Mouse (Mus musculus): ENCODE measurements at regions not wholly inside any gene's neighbourhood (a gene's known extent, or its start where the extent isn't known, plus 50 kb on each side); places are given as distances from the start of the nearest gene placed in this dataset.

- Histone ChIP-seq H3K4me3 (ENCODE audit: low read depth, low read length) (no peak overlapping the region), H3K4me2 (ENCODE audit: low read depth, low read length, severe bottlenecking) (no peak overlapping the region), H3K9me3 (ENCODE audit: control insufficient read depth, low read length) (no peaks in the 10 kb centered on the region), H3K36me3 (ENCODE audit: control insufficient read depth, insufficient read depth, low read length) (no peaks in the 10 kb centered on the region), H3K4me1 (replicated peaks; ENCODE audit: control insufficient read depth, insufficient read depth, low read length) (no peaks in the 10 kb centered on the region), H3K27me3 (ENCODE audit: control insufficient read depth, insufficient read depth, low read length) (no peaks in the 10 kb centered on the region), H3K9ac (ENCODE audit: low read length) (no peak overlapping the region), H3K27ac (ENCODE audit: low read depth, low read length) (no peak overlapping the region)
- ATAC-seq (replicated peaks; ENCODE audit: low FRiP score) (no peak), DNase-seq (ENCODE audit: low spot score) (no peak)
- 71% methylated on average over 6 of the region's 6 CpGs for WGBS
Observed at GRCm38 (mm10) chr11:10689917-10690316, 424.1 kb upstream of the Vwc2 start.

- WGBS = 93% methylated on average over 1 of the region's 1 CpGs
- Histone ChIP-seq H3K9ac (ENCODE audit: low read length) (no peak overlapping the region), H3K4me1 (replicated peaks; ENCODE audit: control insufficient read depth, insufficient read depth, low read length) (no peaks in the 10 kb centered on the region), H3K4me2 (ENCODE audit: low read depth, low read length, severe bottlenecking) (no peak overlapping the region), H3K27ac (ENCODE audit: low read depth, low read length) (no peak overlapping the region), H3K36me3 (ENCODE audit: control insufficient read depth, insufficient read depth, low read length) (no peaks in the 10 kb centered on the region), H3K27me3 (ENCODE audit: control insufficient read depth, insufficient read depth, low read length) (no peaks in the 10 kb centered on the region), H3K4me3 (ENCODE audit: low read depth, low read length) (no peak overlapping the region), H3K9me3 (ENCODE audit: control insufficient read depth, low read length) (no peaks in the 10 kb centered on the region)
- no peak for ATAC-seq (replicated peaks; ENCODE audit: low FRiP score)
- DNase-seq (ENCODE audit: low spot score) = no peak
Observed at GRCm38 (mm10) chr11:10724991-10725390, 389.0 kb upstream of the Vwc2 start.

GRCm38 (mm10) chr11:10728818-10729549, 385.0 kb upstream of the Vwc2 start:
- WGBS = 91% methylated on average over 8 of the region's 8 CpGs
- no peak overlapping the region for H3K27ac ChIP-seq (ENCODE audit: low read depth, low read length)
- DNase-seq (ENCODE audit: low spot score) (no peak), ATAC-seq (replicated peaks; ENCODE audit: low FRiP score) (peak; percentile 63)
- H3K9me3 ChIP-seq (ENCODE audit: control insufficient read depth, low read length) = no peaks in the 10 kb centered on the region
- no peak overlapping the region for H3K4me2 ChIP-seq (ENCODE audit: low read depth, low read length, severe bottlenecking)
- H3K9ac ChIP-seq (ENCODE audit: low read length) = no peak overlapping the region
- H3K27me3 ChIP-seq (ENCODE audit: control insufficient read depth, insufficient read depth, low read length) = no peaks in the 10 kb centered on the region
- H3K36me3 ChIP-seq (ENCODE audit: control insufficient read depth, insufficient read depth, low read length) = no peaks in the 10 kb centered on the region
- H3K4me3 ChIP-seq (ENCODE audit: low read depth, low read length) = no peak overlapping the region
- no peaks in the 10 kb centered on the region for H3K4me1 ChIP-seq (replicated peaks; ENCODE audit: control insufficient read depth, insufficient read depth, low read length)

All from forebrain, embryonic 11.5 days (tissue).